7 mouse cellular contexts compared by ENCODE assay signal in genomic region chr12:52503131-52503455, GRCm38 (mm10). TPM values are rescaled to one million over a fixed set of nuclear protein-coding genes. Genes with fewer than 3 reads are reported as not detected.
A peak's percentile ranks its signal among the peaks of the same experiment; 100 is the strongest.
DNase-seq lines count a peak whose midpoint lies in the region; ATAC-seq and TF ChIP-seq lines count a peak whose summit lies in the region.

No protein-coding gene starts in this region.

- H3K4me2 ChIP-seq in forebrain, embryonic 13.5 days, result peak overlapping the region; percentile 73
- peak overlapping the region; percentile 87 for H3K4me2 ChIP-seq in liver, embryonic 14.5 days (ENCODE audit: low read depth)

- peaks cover 11% of the 10 kb centered on the region for H3K27me3 ChIP-seq in spleen, adult 2 months (ENCODE audit: control insufficient read depth, insufficient read depth, low read length)
- no peaks in the 10 kb centered on the region for H3K27me3 ChIP-seq in forebrain, embryonic 13.5 days
- H3K27me3 ChIP-seq in liver, embryonic 14.5 days (ENCODE audit: control insufficient read depth, insufficient read depth, low read length), result no peaks in the 10 kb centered on the region; the same call in 1 of the 2 replicates

- peak overlapping the region; percentile 19 for H3K27ac ChIP-seq in spleen, adult 2 months (ENCODE audit: insufficient read depth, low read length)
- peak overlapping the region; percentile 99 for H3K27ac ChIP-seq in forebrain, embryonic 13.5 days
- peak overlapping the region; percentile 52 for H3K27ac ChIP-seq in liver, embryonic 14.5 days

- 2% methylated on average over 13 of the region's 13 CpGs for WGBS in spleen, adult 2 months
- under 1% methylated on average over 13 of the region's 13 CpGs for WGBS in forebrain, embryonic 13.5 days
- 1% methylated on average over 13 of the region's 13 CpGs for WGBS in liver, embryonic 14.5 days (ENCODE audit: insufficient replicate concordance)

- no peak for TF ChIP-seq EP300 in liver, embryonic 14.5 days (IDR thresholded peaks at IDR 0.05; ENCODE audit: low read depth)

- no peak for DNase-seq in spleen, adult 2 months (ENCODE audit: low read depth in 1 of 2, low spot score in 2 of 2)
- no peak for DNase-seq in spleen, postnatal 36 days (ENCODE audit: low spot score in 2 of 2)
- no peak for DNase-seq in liver, embryonic 14.5 days (ENCODE audit: low read depth in 3 of 3, low spot score in 3 of 3)
- DNase-seq in adipocyte (ENCODE audit: low spot score), result no peak
- DNase-seq in urinary bladder, adult 2 months (ENCODE audit: low spot score), result no peak
- DNase-seq in gastrocnemius, adult 8-10 months (ENCODE audit: low spot score in 2 of 2), result no peak

- peak; percentile 52; the same call in 1 of the 2 replicates for ATAC-seq in forebrain, embryonic 13.5 days
- ATAC-seq in liver, embryonic 14.5 days (ENCODE audit: insufficient read depth), result peak; percentile 4

- peak overlapping the region; percentile 62 for H3K4me3 ChIP-seq in spleen, adult 2 months (ENCODE audit: extremely low read depth, insufficient read depth, insufficient read length)
- H3K4me3 ChIP-seq in forebrain, embryonic 13.5 days, result peak overlapping the region; percentile 98
- H3K4me3 ChIP-seq in liver, embryonic 14.5 days (ENCODE audit: insufficient read depth in 1 of 2, low read depth in 2 of 2, low read length in 2 of 2), result peak overlapping the region; percentile 88 to 94

- no peaks in the 10 kb centered on the region; the same call in 1 of the 2 replicates for H3K4me1 ChIP-seq in spleen, adult 2 months (ENCODE audit: control insufficient read depth, insufficient read depth, insufficient read length)
- peaks cover 26% of the 10 kb centered on the region for H3K4me1 ChIP-seq in forebrain, embryonic 13.5 days
- H3K4me1 ChIP-seq in liver, embryonic 14.5 days (replicated peaks; ENCODE audit: control insufficient read depth in 2 of 2, insufficient read depth in 2 of 2, low read length in 1 of 2), result peaks cover 0 to 4% of the 10 kb centered on the region in 2 experiments; a peak in 1 of 4 replicates

- no peaks in the 10 kb centered on the region for H3K36me3 ChIP-seq in spleen, adult 2 months (ENCODE audit: control insufficient read depth, insufficient read depth, low read length)
- H3K36me3 ChIP-seq in forebrain, embryonic 13.5 days (ENCODE audit: poor library complexity, severe bottlenecking), result no peaks in the 10 kb centered on the region
- no peaks in the 10 kb centered on the region for H3K36me3 ChIP-seq in liver, embryonic 14.5 days (replicated peaks; ENCODE audit: control insufficient read depth, insufficient read depth, low read depth)

- TF ChIP-seq CTCF in spleen, adult 2 months (IDR thresholded peaks at IDR 0.05; ENCODE audit: extremely low read depth, insufficient read depth, insufficient read length, insufficient replicate concordance), result no peak
- TF ChIP-seq CTCF in liver, embryonic 14.5 days (IDR thresholded peaks at IDR 0.05; ENCODE audit: low read depth), result no peak

- H3K9ac ChIP-seq in forebrain, embryonic 13.5 days, result peak overlapping the region; percentile 68
- peak overlapping the region; percentile 44 for H3K9ac ChIP-seq in liver, embryonic 14.5 days (replicated peaks)

- no peaks in the 10 kb centered on the region for H3K9me3 ChIP-seq in forebrain, embryonic 13.5 days (replicated peaks)
- no peaks in the 10 kb centered on the region for H3K9me3 ChIP-seq in liver, embryonic 14.5 days (ENCODE audit: control insufficient read depth, low read length)

- no peak for TF ChIP-seq POLR2A in spleen, adult 2 months (IDR thresholded peaks at IDR 0.05; ENCODE audit: low read depth, low read length)

RNA-seq across cellular contexts. Expression of gene Arhgap5, which starts 0.7 kb away (rescaled TPM):
- 0.48 and 0.55 TPM in 2 replicates for polyA plus RNA-seq in spleen, adult 2 months (2012; rRNA removed)
- polyA plus RNA-seq in forebrain, embryonic 13.5 days (2015; fragmentation: Nextera tagmentation; extraction: Ambion mirVana), result 45.9 and 46.7 TPM in 2 replicates
- 2.6 and 3.5 TPM in 2 replicates for polyA plus RNA-seq in liver, embryonic 14.5 days (2012; rRNA removed)
- polyA plus RNA-seq in liver, embryonic 14.5 days (2014; fragmentation: Nextera tagmentation; extraction: Ambion mirVana), result 7.8 and 9.4 TPM in 2 replicates
- polyA plus RNA-seq in urinary bladder, adult 2 months (2012; rRNA removed), result 26.6 and 29.3 TPM in 2 replicates
- 10 to 100 TPM; 44.0 to 52.5 (median 46.2) TPM for total RNA-seq in gastrocnemius, adult 8-10 months (2022)

Comparison
In these comparisons a context has a peak if more than half of its experiments do, and no peak if none do; other contexts are left out.
1. H3K27ac ChIP-seq: peak in every context shown above with its lines; median percentile 99 in forebrain, embryonic 13.5 days; 52 in liver, embryonic 14.5 days; 19 in spleen, adult 2 months.